Mouse (Mus musculus) adipocyte (in vitro differentiated cells): Measurements from ENCODE around the gene Gpr143.
"Not testable (repeated sequence)": the region's sequence is repeated elsewhere in the genome, so short reads cannot be mapped to it uniquely, and the experiment has no call there.

Source experiments
- DNase-seq: peaks from one replicate; pipeline ENCODE4 v3.0.0-alpha.2; 2016; ENCODE audit warnings: low spot score

Gpr143 gene

GRCm38 (mm10) chrX:152781720-152782403, at the start of gene Gpr143:
Gpr143 (plus strand) TSS chrX:152781921.
- DNase-seq, result no peak

- no peak for DNase-seq
Measured at GRCm38 (mm10) chrX:152735283-152735682, 46.4 kb upstream of the Gpr143 start.

GRCm38 (mm10) chrX:152738191-152738590, 43.5 kb upstream of the Gpr143 start:
- no peak for DNase-seq

GRCm38 (mm10) chrX:152738759-152739368, 42.9 kb upstream of the Gpr143 start:
- no peak for DNase-seq

- no peak for DNase-seq
Measured at GRCm38 (mm10) chrX:152743642-152744041, 38.1 kb upstream of the Gpr143 start.

GRCm38 (mm10) chrX:152745925-152746324, 35.8 kb upstream of the Gpr143 start:
- no peak for DNase-seq

GRCm38 (mm10) chrX:152755819-152756218, 25.9 kb upstream of the Gpr143 start:
- DNase-seq, result no peak

- no peak for DNase-seq
Measured at GRCm38 (mm10) chrX:152756293-152756692, 25.4 kb upstream of the Gpr143 start.

GRCm38 (mm10) chrX:152762437-152762836, 19.3 kb upstream of the Gpr143 start:
- DNase-seq, result no peak

GRCm38 (mm10) chrX:152762855-152763254, 18.9 kb upstream of the Gpr143 start:
- DNase-seq, result no peak

- no peak for DNase-seq
Measured at GRCm38 (mm10) chrX:152764171-152764570, 17.6 kb upstream of the Gpr143 start.

GRCm38 (mm10) chrX:152768891-152769599, 12.7 kb upstream of the Gpr143 start, which contains the start of gene Shroom2:
Shroom2 (minus strand) TSS chrX:152769465.
- DNase-seq, result no peak

GRCm38 (mm10) chrX:152769600-152770157, 12.0 kb upstream of the Gpr143 start:
- DNase-seq, result no peak

- no peak for DNase-seq
Measured at GRCm38 (mm10) chrX:152788129-152788528, 6.4 kb downstream of the Gpr143 start.

GRCm38 (mm10) chrX:152788611-152789010, 6.9 kb downstream of the Gpr143 start:
- DNase-seq, result no peak

GRCm38 (mm10) chrX:152805317-152805716, 23.6 kb downstream of the Gpr143 start:
- DNase-seq, result no peak

GRCm38 (mm10) chrX:152813339-152813738, 31.6 kb downstream of the Gpr143 start:
- no peak for DNase-seq

GRCm38 (mm10) chrX:152818996-152819395, 37.3 kb downstream of the Gpr143 start:
- peak; percentile 4 for DNase-seq

- DNase-seq, result not testable (repeated sequence)
Measured at GRCm38 (mm10) chrX:152831003-152831550, 49.4 kb downstream of the Gpr143 start.

GRCm38 (mm10) chrX:152834940-152835339, 53.2 kb downstream of the Gpr143 start:
- peak; percentile 41 for DNase-seq

GRCm38 (mm10) chrX:152855076-152855772, 73.5 kb downstream of the Gpr143 start:
- no peak for DNase-seq
